In the genomic region with DNA sequence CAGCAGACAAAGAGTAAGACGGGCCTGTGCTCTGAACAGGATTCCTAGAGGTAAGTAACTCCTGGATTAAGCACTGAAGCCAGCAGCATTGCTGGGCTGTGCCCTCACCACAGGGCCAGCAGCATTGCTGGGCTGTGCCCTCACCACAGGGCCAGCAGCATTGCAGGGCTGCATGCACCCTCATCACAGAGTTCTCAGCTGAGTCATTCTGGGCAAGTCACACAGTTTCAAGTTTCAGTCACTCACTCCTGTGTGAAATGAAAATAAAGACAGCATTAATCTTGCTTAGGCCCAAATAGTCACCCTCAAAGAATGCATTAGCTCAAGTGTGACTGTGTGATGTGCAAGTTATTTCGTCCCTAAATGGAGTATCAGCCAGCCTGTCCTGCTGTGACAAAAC, we compare ENCODE assay signal across 25 mouse cellular contexts. TPM values are rescaled to one million over a fixed set of nuclear protein-coding genes. Genes with fewer than 3 reads are reported as not detected.
DNase-seq lines count a peak whose midpoint lies in the region; ATAC-seq and TF ChIP-seq lines count a peak whose summit lies in the region.
"Had no signal": no experiment of that assay in that cellular context is flagged by ENCODE, and none has a peak within 500 bp of the region (broad histone marks: within the 10 kb centered on the region; RNA-seq: fewer than 3 reads in every experiment).

No protein-coding gene starts in this region.

- 64% methylated on average over 2 of the region's 2 CpGs for WGBS in heart, postnatal 0 days
- 54% methylated on average over 2 of the region's 2 CpGs for WGBS in stomach, embryonic 15.5 days
- 61% methylated on average over 2 of the region's 2 CpGs for WGBS in liver, embryonic 12.5 days (ENCODE audit: insufficient replicate concordance)
- 65% methylated on average over 2 of the region's 2 CpGs for WGBS in midbrain, embryonic 11.5 days

- H3K9ac ChIP-seq in heart, postnatal 0 days (replicated peaks; ENCODE audit: low read depth, low read length), result no peak overlapping the region
- no peak overlapping the region for H3K9ac ChIP-seq in stomach, embryonic 15.5 days
- H3K9ac ChIP-seq in liver, embryonic 12.5 days, result no peak overlapping the region
- no peak overlapping the region for H3K9ac ChIP-seq in midbrain, embryonic 11.5 days (ENCODE audit: low read length)
- H3K9ac ChIP-seq: embryonic facial prominence, embryonic 15.5 days; heart, embryonic 13.5 days; liver, embryonic 15.5 days; neural tube, embryonic 15.5 days had no signal

- no peaks in the 10 kb centered on the region for H3K9me3 ChIP-seq in heart, postnatal 0 days (replicated peaks; ENCODE audit: control insufficient read depth, low read length)
- no peaks in the 10 kb centered on the region for H3K9me3 ChIP-seq in stomach, embryonic 15.5 days
- no peaks in the 10 kb centered on the region for H3K9me3 ChIP-seq in liver, embryonic 12.5 days (replicated peaks)
- H3K9me3 ChIP-seq in midbrain, embryonic 11.5 days (ENCODE audit: control insufficient read depth, low read length), result no peaks in the 10 kb centered on the region
- H3K9me3 ChIP-seq: embryonic facial prominence, embryonic 15.5 days; heart, embryonic 13.5 days; liver, embryonic 15.5 days; neural tube, embryonic 15.5 days had no signal

- CTCF ChIA-PET in Patski (lab: Charles Lee), result interaction anchor here (0.8 to 1.9 kb wide), 5 partner anchors 11 to 570 kb away, joined by 3 to 11 read pairs (median 4); no protein-coding TSS in a partner anchor

- POLR2A ChIA-PET in Patski (lab: Charles Lee), result no interaction called here

- no peak for TF ChIP-seq EP300 in heart, postnatal 0 days (IDR thresholded peaks at IDR 0.05; ENCODE audit: low read depth)

- peak; percentile 14; the same call in 1 of the 2 replicates for ATAC-seq in heart, postnatal 0 days (ENCODE audit: insufficient read depth, low read depth)
- peak; percentile 100 for ATAC-seq in Patski
- peak; percentile 43; the same call in 1 of the 2 replicates for ATAC-seq in stomach, embryonic 15.5 days (ENCODE audit: insufficient read depth, low FRiP score, low read depth)
- no peak for ATAC-seq in liver, embryonic 12.5 days
- ATAC-seq in midbrain, embryonic 11.5 days (ENCODE audit: low FRiP score), result no peak
- ATAC-seq: hindbrain, postnatal 0 days; intestine, postnatal 0 days had no signal

- H3K4me1 ChIP-seq in heart, postnatal 0 days (ENCODE audit: control insufficient read depth, insufficient read depth), result no peaks in the 10 kb centered on the region
- H3K4me1 ChIP-seq in stomach, embryonic 15.5 days, result no peaks in the 10 kb centered on the region
- no peaks in the 10 kb centered on the region for H3K4me1 ChIP-seq in liver, embryonic 12.5 days
- no peaks in the 10 kb centered on the region for H3K4me1 ChIP-seq in midbrain, embryonic 11.5 days (ENCODE audit: control insufficient read depth, insufficient read depth, low read length)
- H3K4me1 ChIP-seq: embryonic facial prominence, embryonic 15.5 days; liver, embryonic 15.5 days; neural tube, embryonic 15.5 days had no signal

- H3K4me3 ChIP-seq in heart, postnatal 0 days (ENCODE audit: low read depth, low read length), result no peak overlapping the region
- no peak overlapping the region for H3K4me3 ChIP-seq in stomach, embryonic 15.5 days (replicated peaks)
- no peak overlapping the region for H3K4me3 ChIP-seq in liver, embryonic 12.5 days
- H3K4me3 ChIP-seq in midbrain, embryonic 11.5 days (ENCODE audit: low read depth, low read length), result no peak overlapping the region
- H3K4me3 ChIP-seq: embryonic facial prominence, embryonic 15.5 days; heart, embryonic 13.5 days; hindbrain, embryonic 10.5 days; left cerebral cortex, adult 2 months; liver, embryonic 15.5 days; neural tube, embryonic 15.5 days had no signal

- no peak overlapping the region for H3K27ac ChIP-seq in heart, postnatal 0 days (ENCODE audit: low read depth)
- no peak overlapping the region for H3K27ac ChIP-seq in stomach, embryonic 15.5 days
- no peak overlapping the region for H3K27ac ChIP-seq in liver, embryonic 12.5 days
- no peak overlapping the region for H3K27ac ChIP-seq in midbrain, embryonic 11.5 days (ENCODE audit: low read depth, low read length)
- H3K27ac ChIP-seq: embryonic facial prominence, embryonic 15.5 days; heart, embryonic 13.5 days; hindbrain, embryonic 10.5 days; hindbrain, postnatal 0 days; left cerebral cortex, adult 2 months; liver, embryonic 15.5 days; neural tube, embryonic 15.5 days had no signal

- H3K27me3 ChIP-seq in heart, postnatal 0 days (ENCODE audit: control insufficient read depth, insufficient read depth, low read length), result no peaks in the 10 kb centered on the region
- H3K27me3 ChIP-seq in Patski, result no peaks in the 10 kb centered on the region
- H3K27me3 ChIP-seq in stomach, embryonic 15.5 days (replicated peaks), result no peaks in the 10 kb centered on the region
- H3K27me3 ChIP-seq in liver, embryonic 12.5 days (replicated peaks), result no peaks in the 10 kb centered on the region
- H3K27me3 ChIP-seq in midbrain, embryonic 11.5 days (ENCODE audit: control insufficient read depth, insufficient read depth, low read length), result no peaks in the 10 kb centered on the region
- H3K27me3 ChIP-seq: embryonic facial prominence, embryonic 15.5 days; heart, embryonic 13.5 days; liver, embryonic 15.5 days; neural tube, embryonic 15.5 days had no signal

- TF ChIP-seq CTCF in heart, postnatal 0 days (IDR thresholded peaks at IDR 0.05; ENCODE audit: low read depth), result no peak
- no peak for TF ChIP-seq CTCF in Patski (IDR thresholded peaks at IDR 0.05)

- no peaks in the 10 kb centered on the region for H3K36me3 ChIP-seq in heart, postnatal 0 days (replicated peaks; ENCODE audit: control insufficient read depth, insufficient read depth, low read length)
- H3K36me3 ChIP-seq in stomach, embryonic 15.5 days, result no peaks in the 10 kb centered on the region
- no peaks in the 10 kb centered on the region for H3K36me3 ChIP-seq in liver, embryonic 12.5 days
- H3K36me3 ChIP-seq in midbrain, embryonic 11.5 days (ENCODE audit: control insufficient read depth, insufficient read depth, low read length), result no peaks in the 10 kb centered on the region
- H3K36me3 ChIP-seq: embryonic facial prominence, embryonic 15.5 days; heart, embryonic 13.5 days; hindbrain, embryonic 10.5 days; liver, embryonic 15.5 days; neural tube, embryonic 15.5 days had no signal

- in situ Hi-C loops in Patski (cut with MboI; ENCODE audit: low pct_unique_long_range_greater_than_20kb), result no loop called here

- H3K4me2 ChIP-seq in heart, postnatal 0 days (ENCODE audit: low read depth, low read length), result no peak overlapping the region
- no peak overlapping the region for H3K4me2 ChIP-seq in stomach, embryonic 15.5 days
- no peak overlapping the region for H3K4me2 ChIP-seq in liver, embryonic 12.5 days
- no peak overlapping the region for H3K4me2 ChIP-seq in midbrain, embryonic 11.5 days
- H3K4me2 ChIP-seq: embryonic facial prominence, embryonic 15.5 days; heart, embryonic 13.5 days; liver, embryonic 15.5 days; neural tube, embryonic 15.5 days had no signal

- no peak for DNase-seq in heart, postnatal 0 days (ENCODE audit: low spot score)
- DNase-seq in heart, postnatal 4 days, result no peak
- peak; percentile 80 for DNase-seq in 3T3-L1 (ENCODE audit: low read depth, low spot score)
- DNase-seq in Patski (ENCODE audit: low read depth, low spot score), result peak; percentile 98
- no peak for DNase-seq in midbrain, embryonic 11.5 days (ENCODE audit: low spot score, missing footprints)
- DNase-seq: adrenal gland, postnatal 25 days; cerebellum, adult 11 months; cerebellum, postnatal 14 days; heart, adult 18-20 months; kidney, postnatal 25 days; layer of hippocampus, adult 9-11 months; midbrain, embryonic 14.5 days; right cerebral cortex, postnatal 14 days; thymus, postnatal 25 days had no signal

RNA-seq across cellular contexts. Expression of a gene that starts 37.0 kb away (rescaled TPM):
- total RNA-seq in heart, postnatal 0 days (2014; rRNA removed; ENCODE audit: low replicate concordance), result 2.4 TPM in 1 of 2 replicates, not detected in the other
- 0.08 and 0.20 TPM in 2 replicates for polyA plus RNA-seq in heart, postnatal 0 days (2015; fragmentation: Nextera tagmentation; extraction: Ambion mirVana)
- not detected for total RNA-seq in heart, postnatal 4 days (2021)
- 3.1 TPM for polyA plus RNA-seq in Patski (2021)
- polyA plus RNA-seq in stomach, embryonic 15.5 days (2015; fragmentation: Nextera tagmentation; extraction: Ambion mirVana), result 3.9 and 5.6 TPM in 2 replicates
- 17.7 and 19.5 TPM in 2 replicates for polyA plus RNA-seq in liver, embryonic 12.5 days (2016; fragmentation: Nextera tagmentation; extraction: Ambion mirVana)
- polyA plus RNA-seq in midbrain, embryonic 11.5 days (2014; fragmentation: Nextera tagmentation; extraction: Ambion mirVana), result not detected in 2 replicates
- total RNA-seq: adrenal gland, postnatal 25 days; gastrocnemius, adult 8-10 months; heart, adult 18-20 months; hindbrain, postnatal 0 days; left cerebral cortex, adult 2 months had no signal
- polyA plus RNA-seq: hindbrain, embryonic 10.5 days; midbrain, embryonic 14.5 days had no signal

RNA-seq across cellular contexts. Expression of a gene that starts 46.4 kb away (rescaled TPM):
- 5.2 and 10.5 TPM in 2 replicates for total RNA-seq in heart, postnatal 0 days (2014; rRNA removed; ENCODE audit: low replicate concordance)
- 4.4 and 5.9 TPM in 2 replicates for polyA plus RNA-seq in heart, postnatal 0 days (2015; fragmentation: Nextera tagmentation; extraction: Ambion mirVana)
- 1 to 10 TPM; 6.4 to 6.7 TPM for total RNA-seq in heart, postnatal 4 days (2021)
- polyA plus RNA-seq in Patski (2021), result 22.7 TPM
- polyA plus RNA-seq in stomach, embryonic 15.5 days (2015; fragmentation: Nextera tagmentation; extraction: Ambion mirVana), result 4.3 and 4.7 TPM in 2 replicates
- polyA plus RNA-seq in liver, embryonic 12.5 days (2016; fragmentation: Nextera tagmentation; extraction: Ambion mirVana), result 9.4 and 9.6 TPM in 2 replicates
- 18.0 and 20.7 TPM in 2 replicates for polyA plus RNA-seq in midbrain, embryonic 11.5 days (2014; fragmentation: Nextera tagmentation; extraction: Ambion mirVana)

Comparison
In these comparisons a context has a peak if more than half of its experiments do, and no peak if none do; other contexts are left out.
1. ATAC-seq: peak in heart, postnatal 0 days (single experiment), Patski (single experiment) and stomach, embryonic 15.5 days (single experiment); none in liver, embryonic 12.5 days (single experiment) and midbrain, embryonic 11.5 days (single experiment).
2. DNase-seq: peak in 3T3-L1 (single experiment) and Patski (single experiment); none in heart, postnatal 0 days (single experiment), heart, postnatal 4 days (single experiment) and midbrain, embryonic 11.5 days (single experiment).